Mouse (Mus musculus) midbrain, embryonic 10.5 days (tissue): ENCODE results near the gene Asb7. TPM values are rescaled to one million over a fixed set of nuclear protein-coding genes. Genes with fewer than 3 reads are reported as not detected.

ENCODE experiments used
- DNase-seq: peaks from one replicate; pipeline ENCODE4 v3.0.0-alpha.2; 2017; ENCODE audit warnings: low spot score
- H3K27ac ChIP-seq: fragments of 300-500 bp; sonication (generic); replicated peaks from 2 replicates; pipeline ENCODE4 v1.5.1; 2016; ENCODE audit warnings: mild to moderate bottlenecking
- H3K27me3 ChIP-seq: fragments of 300-500 bp; sonication (generic); 2 replicates; pipeline ENCODE4 v1.6.1; 2016; ENCODE audit warnings: low read depth, mild to moderate bottlenecking; ENCODE audit not compliant: poor library complexity, severe bottlenecking
- H3K36me3 ChIP-seq: fragments of 300-500 bp; sonication (generic); 2 replicates; pipeline ENCODE4 v1.6.1; 2016; ENCODE audit warnings: mild to moderate bottlenecking, moderate library complexity
- H3K4me1 ChIP-seq: fragments of 300-500 bp; sonication (generic); 2 replicates; pipeline ENCODE4 v1.6.1; 2016
- H3K4me3 ChIP-seq: fragments of 300-500 bp; sonication (generic); 2 replicates; pipeline ENCODE4 v1.5.1; 2016; ENCODE audit warnings: mild to moderate bottlenecking, moderate library complexity
- H3K9me3 ChIP-seq: fragments of 300-500 bp; sonication (generic); replicated peaks from 2 replicates; pipeline ENCODE4 v1.6.1; 2016; ENCODE audit warnings: mild to moderate bottlenecking
- WGBS: fragments of 180-500 bp; shearing (Covaris S2); methylation state at CpG from one replicate; pipeline ENCODE4 v1.1.7; 2016; 5-methylcytosine and 5-hydroxymethylcytosine counted together
- polyA plus RNA-seq: library from polyadenylated mRNA; unstranded; fragments of >200 nt; fragmentation: Nextera tagmentation; extraction: Ambion mirVana; gene quantifications from 2 replicates; pipeline ENCODE4 v1.2.1, GENCODE M21; 2016

Gene Asb7
- polyA plus RNA-seq, 1 experiment from 2014 or later: 15.9 TPM

DNA sequence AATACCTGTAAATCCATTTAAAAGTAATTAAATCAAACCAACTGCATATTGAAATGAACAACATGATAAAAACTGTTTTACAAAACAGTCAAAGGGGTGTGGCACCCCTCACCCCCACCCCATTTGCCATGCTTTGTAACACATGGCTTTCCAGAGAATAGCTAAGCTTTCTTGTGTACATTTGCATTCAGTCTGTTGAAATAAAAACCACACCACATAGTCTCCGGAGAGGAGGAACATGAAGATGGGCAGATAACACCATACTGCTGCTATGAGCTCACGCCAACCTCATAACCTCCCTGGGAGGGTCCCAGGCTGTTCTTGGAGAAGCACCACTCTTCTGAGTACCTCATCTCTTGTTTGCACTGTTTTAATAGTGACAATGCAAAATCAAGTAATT is 40.2 kb downstream of the Asb7 start:
- H3K4me1 ChIP-seq: 0 out of 2 replicates have a peak, but pooled peaks cover 4% of the 10 kb centered on the region

DNA sequence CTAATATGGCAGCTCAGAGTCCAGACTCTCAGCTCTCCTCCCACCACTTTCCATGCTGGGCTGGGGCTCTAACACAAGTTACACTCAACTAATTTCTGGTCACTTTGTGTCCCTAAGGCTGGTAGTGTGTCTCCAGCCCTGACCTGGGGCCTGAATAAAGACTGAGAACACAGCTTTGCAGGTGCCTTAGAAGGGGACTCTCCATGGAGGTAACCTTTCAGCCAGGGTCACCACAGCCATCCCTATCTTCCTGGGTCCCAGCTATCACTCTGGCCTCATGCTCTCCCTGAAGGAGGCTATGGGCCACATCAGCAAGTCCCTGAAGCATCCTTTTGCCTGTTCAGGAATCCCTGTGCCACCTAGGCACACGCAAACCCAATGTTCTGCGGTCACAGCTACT is 43.7 kb downstream of the Asb7 start:
- DNase-seq: no peak
- 96% methylated on average over 2 of the region's 2 CpGs for WGBS
- H3K27ac ChIP-seq: no peak overlapping the region
- H3K27me3 ChIP-seq: no peaks in the 10 kb centered on the region
- H3K9me3 ChIP-seq: no peaks in the 10 kb centered on the region
- H3K4me3 ChIP-seq: no peak overlapping the region
- 0 out of 2 replicates have a peak, but pooled peaks cover under 1% of the 10 kb centered on the region for H3K4me1 ChIP-seq
- peaks cover 36% of the 10 kb centered on the region for H3K36me3 ChIP-seq

More for the DNA sequence above, 40.2 kb downstream of the Asb7 start:
- Histone ChIP-seq H3K27me3 (no peaks in the 10 kb centered on the region), H3K36me3 (peaks cover 48% of the 10 kb centered on the region), H3K9me3 (no peaks in the 10 kb centered on the region), H3K4me3 (no peak overlapping the region), H3K27ac (no peak overlapping the region)
- DNase-seq: no peak
- WGBS: 95% methylated on average over 2 of the region's 2 CpGs

DNA sequence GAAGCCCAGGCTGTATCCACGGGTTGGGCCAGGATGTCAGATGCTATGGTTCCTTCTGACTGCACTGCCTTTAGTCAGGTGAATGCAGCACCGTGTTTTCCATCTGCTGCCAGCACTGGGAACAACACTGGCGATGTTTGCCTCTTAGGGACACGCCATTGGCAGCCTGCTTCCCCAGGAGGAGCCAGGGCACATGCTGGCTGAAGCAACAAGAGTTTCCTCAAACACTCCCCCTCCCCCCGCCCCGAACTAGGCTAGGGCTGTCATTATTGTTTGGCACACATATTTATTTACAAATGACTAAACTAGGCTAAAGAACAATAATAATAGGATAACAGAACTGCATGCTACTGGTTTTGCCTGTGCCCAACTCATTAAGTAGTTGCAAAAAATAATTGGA is 56.0 kb downstream of the Asb7 start:
- 79% methylated on average over 6 of the region's 6 CpGs for WGBS
- Histone ChIP-seq H3K4me3 (no peak overlapping the region), H3K9me3 (no peaks in the 10 kb centered on the region), H3K27me3 (peaks cover 14% of the 10 kb centered on the region), H3K4me1 (peaks cover 17% of the 10 kb centered on the region), H3K36me3 (no peaks in the 10 kb centered on the region), H3K27ac (no peak overlapping the region)
- DNase-seq: no peak

DNA sequence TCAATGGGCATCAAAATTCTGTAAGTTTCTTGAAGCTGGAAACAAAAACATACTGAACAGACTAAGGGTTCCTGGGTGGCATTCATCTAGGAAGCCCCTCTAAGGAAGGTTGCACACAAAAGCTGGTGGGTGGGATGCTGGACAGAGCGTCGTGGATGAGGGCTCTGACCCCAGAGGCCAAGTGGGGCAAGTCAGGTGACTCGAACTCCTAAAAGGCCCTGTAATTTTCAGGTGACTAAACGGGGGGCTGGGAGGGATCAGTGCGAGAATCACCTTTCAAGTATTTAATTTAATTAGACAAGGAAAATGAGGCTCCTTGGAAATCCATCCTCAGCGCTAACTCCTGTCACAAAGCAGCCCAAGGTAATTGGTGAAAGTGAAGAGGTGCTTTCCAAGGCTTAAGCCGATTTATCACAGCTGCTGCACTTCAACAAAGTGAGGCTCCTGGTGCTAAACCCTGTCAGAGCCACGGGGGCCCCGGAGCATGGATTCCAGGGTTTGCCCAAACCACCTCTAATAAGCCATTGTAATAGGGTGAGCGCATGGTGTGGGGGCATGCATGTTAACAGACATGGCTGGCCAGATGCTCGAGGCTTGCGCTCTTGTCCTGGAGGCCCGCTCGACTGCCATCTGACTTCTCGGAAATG is 59.1 kb downstream of the Asb7 start:
- no peaks in the 10 kb centered on the region for H3K36me3 ChIP-seq
- 0 out of 2 replicates have a peak overlapping the region, but pooled peaks have one; percentile 34 for H3K27ac ChIP-seq
- H3K4me1 ChIP-seq: peaks cover 17% of the 10 kb centered on the region
- peak; percentile 15 for DNase-seq
- peaks cover 14% of the 10 kb centered on the region for H3K27me3 ChIP-seq
- H3K4me3 ChIP-seq: no peak overlapping the region
- WGBS: 36% methylated on average over 15 of the region's 15 CpGs
- 0 out of 2 replicates have a peak, but pooled peaks cover 6% of the 10 kb centered on the region for H3K9me3 ChIP-seq

DNA sequence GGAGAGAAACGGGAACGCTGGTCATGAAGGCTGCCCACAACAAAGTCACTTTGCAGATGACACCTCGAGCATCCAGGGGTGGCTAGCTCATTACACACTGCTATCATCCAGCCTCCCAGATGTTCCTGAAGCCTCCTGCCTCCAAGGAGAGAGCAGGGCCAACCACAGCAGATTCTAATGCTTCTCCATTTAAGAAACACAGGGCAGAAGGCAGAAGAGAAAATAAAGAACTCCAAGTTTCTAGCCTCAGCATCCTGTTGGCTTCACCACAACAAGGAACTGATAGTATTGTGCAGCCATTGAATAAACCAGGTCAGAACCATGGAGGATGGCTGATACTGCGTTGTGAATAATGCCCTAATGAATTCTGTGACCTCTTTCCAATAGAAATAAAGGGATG is 60.0 kb downstream of the Asb7 start:
- no peak overlapping the region for H3K4me3 ChIP-seq
- H3K4me1 ChIP-seq: peaks cover 17% of the 10 kb centered on the region
- 71% methylated on average over 4 of the region's 4 CpGs for WGBS
- H3K36me3 ChIP-seq: no peaks in the 10 kb centered on the region
- H3K27me3 ChIP-seq: peaks cover 14% of the 10 kb centered on the region
- H3K9me3 ChIP-seq: 0 out of 2 replicates have a peak, but pooled peaks cover 6% of the 10 kb centered on the region
- DNase-seq: no peak
- H3K27ac ChIP-seq: no peak overlapping the region

DNA sequence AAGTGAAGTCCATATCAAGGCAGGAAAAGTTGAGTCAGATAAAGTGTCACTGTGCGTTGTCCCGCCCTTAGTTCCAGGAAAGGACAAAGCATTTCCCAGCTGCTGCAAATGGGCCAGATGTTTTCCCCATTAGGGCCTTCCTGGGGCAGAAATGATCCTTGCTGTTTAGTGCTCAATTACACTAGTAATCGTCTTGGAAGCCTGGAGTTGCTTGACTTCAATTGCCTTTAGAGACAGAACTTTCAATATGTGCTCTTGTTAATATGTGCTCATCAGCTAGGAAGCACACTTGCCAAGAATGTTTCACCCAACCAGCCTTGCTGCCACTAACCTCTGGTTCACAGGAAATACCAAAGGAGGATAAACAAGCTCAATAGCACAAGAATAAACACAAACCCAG is 66.0 kb downstream of the Asb7 start:
- 0 out of 2 replicates have a peak, but pooled peaks cover 6% of the 10 kb centered on the region for H3K9me3 ChIP-seq
- WGBS: 74% methylated on average over 3 of the region's 3 CpGs
- no peak for DNase-seq
- H3K36me3 ChIP-seq: no peaks in the 10 kb centered on the region
- no peaks in the 10 kb centered on the region for H3K27me3 ChIP-seq
- no peak overlapping the region for H3K27ac ChIP-seq
- H3K4me1 ChIP-seq: no peaks in the 10 kb centered on the region
- no peak overlapping the region for H3K4me3 ChIP-seq

DNA sequence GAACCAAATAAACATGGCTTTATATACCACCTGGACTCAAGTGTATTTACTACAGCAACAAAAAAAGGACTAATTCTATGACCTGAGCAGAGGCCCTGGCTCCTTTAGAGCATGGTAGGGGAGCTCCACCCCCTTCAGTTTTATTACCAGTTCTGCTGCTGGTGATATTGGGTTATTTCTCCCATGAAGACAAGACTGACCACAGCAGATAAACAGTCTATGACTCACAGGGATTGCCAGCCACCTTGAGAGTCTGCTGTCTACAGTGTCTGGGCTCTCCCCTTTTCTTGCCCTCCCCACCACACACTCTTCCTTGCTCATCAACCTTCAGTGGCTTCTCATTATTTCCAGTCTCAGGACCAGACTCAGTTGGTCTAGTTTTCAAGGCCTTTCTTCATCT is 87.5 kb downstream of the Asb7 start:
- Histone ChIP-seq H3K9me3 (no peaks in the 10 kb centered on the region), H3K27ac (no peak overlapping the region), H3K4me3 (no peak overlapping the region), H3K27me3 (no peaks in the 10 kb centered on the region), H3K36me3 (no peaks in the 10 kb centered on the region), H3K4me1 (no peaks in the 10 kb centered on the region)
- DNase-seq: no peak

DNA sequence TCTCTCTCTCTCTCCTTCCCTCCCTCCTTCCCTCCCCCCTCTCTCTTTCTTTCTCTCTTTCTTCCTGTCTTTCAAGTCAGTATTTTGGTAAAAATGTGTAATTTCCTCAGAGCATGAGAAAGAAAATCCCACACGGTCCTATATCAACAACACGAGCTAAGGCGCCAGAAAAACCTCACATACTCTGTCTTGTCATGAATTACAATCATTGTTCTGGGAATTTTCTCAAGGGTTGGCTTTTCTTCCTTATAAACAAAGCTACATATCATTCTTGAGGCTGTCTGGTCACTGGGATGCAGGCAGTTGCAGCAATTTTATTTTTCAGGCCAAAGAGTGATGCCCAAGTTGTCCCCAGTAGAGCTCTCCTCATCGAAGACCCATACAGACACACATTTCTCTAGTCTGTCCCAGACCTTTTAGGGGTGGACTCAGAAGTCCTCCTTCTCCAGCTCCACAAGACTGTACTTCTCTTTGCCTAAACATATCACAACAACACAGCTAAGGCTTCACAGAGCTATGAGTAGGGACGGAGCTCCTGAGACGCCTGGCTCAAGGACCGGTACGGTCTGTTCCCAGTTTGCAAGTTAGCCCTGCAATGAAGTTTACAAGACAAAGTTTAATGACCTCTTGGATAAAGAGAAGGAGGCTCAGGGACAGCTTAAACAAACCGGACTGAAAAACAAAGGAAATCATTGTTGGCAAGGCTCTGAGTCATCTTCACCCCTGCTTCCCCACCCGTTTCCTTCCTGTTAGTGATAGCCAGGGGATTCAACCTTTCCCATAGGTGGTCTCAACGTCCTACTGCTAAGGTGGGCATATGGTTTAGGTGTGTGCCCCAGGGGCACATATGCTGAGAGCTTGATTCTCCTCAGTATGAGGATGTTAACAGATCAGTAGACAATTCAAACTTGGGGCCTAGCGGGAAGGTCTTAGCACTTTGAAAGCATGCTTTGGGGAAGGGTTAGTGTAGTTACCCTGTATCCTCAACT is 88.5 kb downstream of the Asb7 start:
- H3K27ac ChIP-seq: no peak overlapping the region
- no peaks in the 10 kb centered on the region for H3K27me3 ChIP-seq
- no peak overlapping the region for H3K4me3 ChIP-seq
- H3K9me3 ChIP-seq: no peaks in the 10 kb centered on the region
- DNase-seq: no peak
- 84% methylated on average over 12 of the region's 12 CpGs for WGBS
- no peaks in the 10 kb centered on the region for H3K36me3 ChIP-seq
- no peaks in the 10 kb centered on the region for H3K4me1 ChIP-seq

DNA sequence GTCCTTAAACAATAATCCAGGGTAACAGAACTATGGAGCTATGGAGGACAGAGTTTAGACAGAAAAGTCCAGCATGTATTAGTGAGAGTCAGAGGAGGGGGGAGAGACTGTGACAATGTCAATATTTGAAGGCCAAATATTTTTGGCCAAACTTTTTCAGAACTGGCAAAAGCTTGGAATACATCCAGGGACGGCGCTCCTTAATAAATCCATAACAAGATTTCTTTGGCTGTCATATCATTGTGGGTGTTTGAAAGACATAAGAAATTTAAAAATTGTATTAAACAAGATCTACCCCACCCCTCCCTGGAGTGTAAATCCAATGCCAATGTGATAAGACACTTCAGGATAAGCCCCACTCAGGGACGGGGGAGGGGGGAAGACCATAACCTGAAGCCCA is 89.3 kb downstream of the Asb7 start:
- Histone ChIP-seq H3K27ac (no peak overlapping the region), H3K36me3 (no peaks in the 10 kb centered on the region), H3K4me1 (no peaks in the 10 kb centered on the region), H3K27me3 (no peaks in the 10 kb centered on the region), H3K9me3 (no peaks in the 10 kb centered on the region), H3K4me3 (no peak overlapping the region)
- DNase-seq: no peak
- 92% methylated on average over 3 of the region's 3 CpGs for WGBS

DNA sequence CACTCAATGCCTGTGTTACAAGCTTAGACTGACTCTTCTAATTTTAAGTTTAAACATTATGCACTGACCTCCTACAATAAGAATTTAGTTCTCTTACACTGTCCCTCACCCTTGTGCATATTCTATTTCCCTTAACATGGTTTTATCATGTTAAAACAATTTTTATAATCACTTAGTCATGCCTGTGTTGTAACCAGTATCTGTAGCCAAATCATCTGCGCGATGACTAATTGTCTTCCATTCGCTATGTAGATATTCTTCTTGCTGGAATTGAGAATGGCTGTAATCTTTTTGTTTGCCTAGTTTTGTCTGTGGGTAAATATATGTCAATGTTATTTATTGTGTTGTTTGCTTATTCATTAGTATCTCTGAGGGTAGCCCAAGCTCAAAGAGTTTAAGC is 91.5 kb downstream of the Asb7 start:
- H3K27ac ChIP-seq: no peak overlapping the region
- no peak overlapping the region for H3K4me3 ChIP-seq
- WGBS: 94% methylated on average over 3 of the region's 3 CpGs
- no peaks in the 10 kb centered on the region for H3K27me3 ChIP-seq
- H3K9me3 ChIP-seq: no peaks in the 10 kb centered on the region
- no peaks in the 10 kb centered on the region for H3K4me1 ChIP-seq
- H3K36me3 ChIP-seq: no peaks in the 10 kb centered on the region
- no peak for DNase-seq

Other genes starting within 250 kb of the Asb7 start
- gene Lins1, start 293 bp upstream of the Asb7 start, polyA plus RNA-seq: 18.3 and 24.2 TPM in 2 replicates
- gene Cers3, start 53.9 kb upstream of the Asb7 start, polyA plus RNA-seq: 0.69 and 0.88 TPM in 2 replicates
- gene Adamts17, start 150.1 kb upstream of the Asb7 start, polyA plus RNA-seq: 0.62 and 0.75 TPM in 2 replicates